Mouse (Mus musculus) CH12.LX (cell line): Measurements from ENCODE around the gene Rpl24.
"Not testable (repeated sequence)": the region's sequence is repeated elsewhere in the genome, so short reads cannot be mapped to it uniquely, and the experiment has no call there.

Source experiments
- BHLHE40 ChIP-seq: IDR thresholded peaks from 2 replicates; pipeline ENCODE4 v1.6.1; 2011; ENCODE audit warnings: mild to moderate bottlenecking, low read depth, low read length, improper control_type of control experiment
- CTCF ChIP-seq, 2 experiments: IDR thresholded peaks in 1 of 2; conservative IDR thresholded peaks in 1 of 2; 2 replicates each; pipeline ENCODE4 v1.5.1; 2011 to 2012; ENCODE audit warnings: low read depth in 2 of 2, low read length in 2 of 2, improper control_type of control experiment in 1 of 2, inconsistent platforms in 1 of 2, mild to moderate bottlenecking in 1 of 2, moderate library complexity in 1 of 2
- KAT2A ChIP-seq: IDR thresholded peaks from 2 replicates; pipeline ENCODE4 v1.6.1; 2012; ENCODE audit warnings: low read length, improper control_type of control experiment, inconsistent platforms; ENCODE audit not compliant: insufficient replicate concordance
- USF1 ChIP-seq: IDR thresholded peaks from 2 replicates; pipeline ENCODE4 v1.6.1; 2014; ENCODE audit warnings: low read depth, mild to moderate bottlenecking, inconsistent platforms, low read length, improper control_type of control experiment

DNA sequence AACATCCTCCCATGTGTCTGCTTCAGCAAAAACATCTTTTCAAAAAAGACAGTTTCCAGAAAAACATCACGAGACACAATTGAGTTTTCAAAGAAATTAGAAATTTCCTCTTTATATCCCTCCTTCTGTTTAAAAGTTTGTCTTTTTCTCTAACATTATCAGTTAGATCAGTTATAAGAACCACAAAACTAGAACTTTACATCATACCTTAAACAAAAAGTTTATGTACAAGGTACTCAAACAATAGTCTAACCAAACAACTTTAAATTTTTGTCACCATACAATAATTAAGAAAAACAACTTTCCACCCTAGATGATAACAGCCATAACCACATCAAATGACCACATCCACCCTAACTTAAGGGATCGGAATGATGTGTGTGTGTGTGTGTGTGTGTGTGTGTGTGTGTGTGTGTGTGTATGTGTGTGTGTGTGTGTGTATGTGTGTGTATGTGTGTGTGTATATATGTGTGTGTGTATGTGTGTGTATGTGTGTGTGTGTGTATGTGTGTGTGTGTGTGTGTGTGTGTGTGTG, 18.1 kb upstream of the Rpl24 start:
- not testable (repeated sequence) for TF ChIP-seq CTCF (conservative IDR thresholded peaks at IDR 0.05 in 1 of 2, IDR thresholded peaks at IDR 0.05 in 1 of 2; ENCODE audit: low read depth in 2 of 2, low read length in 2 of 2); USF1; BHLHE40; KAT2A
